Mouse (Mus musculus) retina, postnatal 7 days (tissue): ENCODE measurements at regions not wholly inside any gene's neighbourhood (a gene's known extent, or its start where the extent isn't known, plus 50 kb on each side); places are given as distances from the start of the nearest gene placed in this dataset.

Source experiments
- DNase-seq: peaks from one replicate; pipeline ENCODE4 v3.0.0-alpha.2; 2012; ENCODE audit warnings: low read depth, low spot score

DNA sequence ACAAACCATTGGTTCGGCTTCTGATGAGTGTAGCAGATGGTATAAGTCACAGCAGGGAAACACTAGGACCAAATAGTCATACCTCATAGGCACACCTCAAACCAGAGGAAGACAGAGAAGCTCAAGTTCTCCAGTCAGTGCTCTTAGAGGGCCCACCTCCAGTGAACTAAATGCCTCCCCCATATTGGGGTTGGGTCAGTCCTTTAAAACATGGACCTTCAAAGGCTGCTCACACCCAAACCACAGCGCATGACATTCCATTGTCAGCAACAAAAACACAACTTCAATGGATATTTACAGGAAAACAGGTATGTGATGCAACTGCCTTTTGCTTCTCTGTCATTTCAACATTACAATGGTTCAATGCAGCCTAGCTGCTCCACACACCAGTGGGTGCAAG, 65.1 kb upstream of the Ttc29 start:
- DNase-seq: no peak

- DNase-seq: no peak
Measured at GRCm38 (mm10) chr8:78154873-78155272, 58.2 kb upstream of the Ttc29 start.

GRCm38 (mm10) chr8:78162046-78162445, 51.1 kb upstream of the Ttc29 start:
- no peak for DNase-seq

DNA sequence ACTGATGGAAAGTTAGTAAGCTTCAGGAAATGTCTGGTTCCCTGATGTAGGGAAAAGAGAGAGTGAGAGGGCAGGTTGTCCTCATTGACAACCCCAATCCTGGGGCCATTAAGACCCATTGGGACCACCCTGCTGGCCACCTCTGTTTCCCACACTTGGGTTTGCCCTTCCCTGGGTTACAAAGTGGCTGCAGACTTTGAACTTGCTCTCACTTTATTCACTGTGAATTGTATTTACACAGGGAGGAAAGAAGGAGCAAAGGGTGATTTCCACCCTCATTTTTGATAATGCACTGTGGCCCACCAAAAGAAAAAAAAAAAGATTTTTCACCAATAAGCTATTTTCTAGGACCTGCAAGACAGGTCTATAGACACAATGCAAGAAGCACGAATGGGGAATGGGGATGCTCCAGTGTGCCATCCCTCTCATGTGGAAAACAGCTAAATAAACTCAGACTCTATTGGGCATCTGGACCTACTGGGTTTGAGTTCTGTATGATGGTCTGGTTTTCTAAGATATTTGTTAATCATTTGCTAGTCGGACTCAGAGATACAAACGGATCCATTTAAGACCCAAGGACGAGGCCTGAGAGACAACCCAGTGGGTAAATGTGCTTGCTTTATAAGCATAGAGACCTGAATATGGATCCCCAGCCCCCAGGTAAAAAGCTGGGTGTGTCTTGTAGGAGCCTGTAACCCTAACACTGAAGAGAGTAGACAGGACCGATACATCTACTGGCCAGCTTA, 50.2 kb upstream of the Ttc29 start:
- no peak for DNase-seq
